Mouse (Mus musculus) heart, postnatal 10 days (tissue): Measurements from ENCODE around the gene Celf5. TPM values are rescaled to one million over a fixed set of nuclear protein-coding genes. Genes with fewer than 3 reads are reported as not detected.
A peak's percentile ranks its signal among the peaks of the same experiment; 100 is the strongest.

Source experiments
- DNase-seq, 2 experiments: peaks; one replicate each; pipeline ENCODE4 v3.0.0; 2021
- intact Hi-C: fragments of 180-260 bp; cut with DNase I; formaldehyde crosslinking; loops from one replicate; pipeline ENCODE4 v1.15.1; 2025
- total RNA-seq, 2 experiments: library from RNA; stranded (reverse); gene quantifications; 2 replicates each; pipeline ENCODE4 v1.2.3; 2021

Gene Celf5
- total RNA-seq, 2 experiments from 2014 or later = 0.32 to 0.48 TPM

DNA sequence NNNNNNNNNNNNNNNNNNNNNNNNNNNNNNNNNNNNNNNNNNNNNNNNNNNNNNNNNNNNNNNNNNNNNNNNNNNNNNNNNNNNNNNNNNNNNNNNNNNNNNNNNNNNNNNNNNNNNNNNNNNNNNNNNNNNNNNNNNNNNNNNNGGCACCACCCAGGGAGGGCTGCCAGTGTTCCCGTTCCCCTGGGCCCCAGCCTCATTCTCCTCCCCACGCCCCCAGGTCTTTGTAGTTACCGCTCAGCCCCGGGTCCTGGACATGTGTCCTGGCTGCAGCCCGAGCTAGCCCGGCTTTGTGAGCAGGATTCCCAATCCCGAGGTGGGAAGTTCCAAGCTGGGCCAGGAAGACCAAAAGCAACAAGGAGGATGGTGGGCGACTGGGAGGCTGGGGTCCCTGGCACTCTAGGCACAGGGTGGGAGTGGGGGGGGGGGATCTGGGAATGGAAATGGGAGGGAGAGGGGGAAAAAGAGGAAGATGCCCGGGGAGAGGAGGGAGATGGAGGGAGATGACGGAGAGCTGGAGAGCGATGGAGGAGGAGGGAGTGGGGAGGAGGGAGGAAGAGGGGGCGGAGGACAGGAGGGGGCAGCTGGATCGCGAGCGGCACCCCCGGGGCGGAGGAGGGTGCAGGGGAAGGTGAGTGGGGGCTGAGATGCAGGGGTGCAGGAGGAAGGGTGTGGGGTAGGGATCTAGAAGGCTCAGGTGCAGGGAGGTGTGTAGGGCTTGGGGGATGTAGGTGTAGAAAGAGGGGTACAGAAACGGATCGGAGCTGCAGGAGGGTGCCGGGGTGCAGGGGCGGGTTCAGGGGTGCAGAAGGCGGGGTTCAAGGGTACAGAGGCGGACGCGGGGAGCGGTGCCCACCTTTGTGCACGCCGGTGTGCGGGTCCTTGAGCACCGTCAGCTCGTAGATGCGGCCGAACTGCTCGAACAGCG, 640 bp downstream of the Celf5 start:
- no peak for DNase-seq

DNA sequence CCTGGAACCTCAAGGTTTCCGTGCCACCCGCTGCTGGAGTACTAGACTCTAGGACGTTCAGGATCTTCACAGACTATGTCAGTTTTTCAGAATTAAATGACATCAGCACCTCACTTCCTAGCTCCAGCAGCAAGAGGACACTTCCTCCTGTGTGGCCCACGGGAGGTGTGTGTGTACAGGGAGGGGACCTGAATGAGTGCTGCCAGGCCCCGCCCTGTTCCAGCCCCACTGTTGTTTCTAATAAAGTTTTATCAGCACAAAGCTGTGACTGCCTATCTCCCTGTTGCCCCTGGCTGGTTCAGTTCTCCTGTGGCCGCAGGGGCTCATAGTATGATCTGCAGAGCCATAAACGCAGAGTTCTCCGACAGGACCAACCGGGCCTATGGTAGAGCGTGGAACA, 8.0 kb downstream of the Celf5 start:
- no peak for DNase-seq
- intact Hi-C loops = no loop called here

More for the DNA sequence above, 640 bp downstream of the Celf5 start:
- intact Hi-C loops = no loop called here

DNA sequence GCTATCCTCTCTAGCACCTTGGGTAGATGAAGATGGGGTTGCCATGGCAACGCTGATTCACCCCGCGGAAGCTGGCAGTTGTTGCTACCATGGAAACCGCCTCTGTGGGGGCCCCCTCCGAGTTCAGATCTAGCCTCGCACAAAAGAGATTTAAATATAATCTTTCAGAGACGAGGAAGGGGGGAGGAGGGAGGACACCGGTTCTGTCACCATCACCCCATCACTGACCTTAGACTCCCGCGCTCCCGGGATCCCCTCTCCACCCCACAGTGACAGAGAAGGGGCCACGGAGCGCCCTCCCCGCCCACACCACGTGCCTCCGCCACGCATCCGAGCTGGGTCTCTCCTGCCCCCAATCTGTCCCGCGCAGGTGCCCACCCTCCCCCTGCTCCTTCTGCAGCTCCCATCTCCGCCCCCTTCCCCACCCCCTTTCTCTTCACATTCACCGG, 9.5 kb downstream of the Celf5 start:
- no peak for DNase-seq
- intact Hi-C loops = no loop called here

- DNase-seq = no peak
- intact Hi-C loops = no loop called here
Measured at GRCm38 (mm10) chr10:81472403-81473002, 10.0 kb downstream of the Celf5 start.

GRCm38 (mm10) chr10:81470454-81470853, 12.1 kb downstream of the Celf5 start:
- DNase-seq = no peak
- intact Hi-C loops = no loop called here

DNA sequence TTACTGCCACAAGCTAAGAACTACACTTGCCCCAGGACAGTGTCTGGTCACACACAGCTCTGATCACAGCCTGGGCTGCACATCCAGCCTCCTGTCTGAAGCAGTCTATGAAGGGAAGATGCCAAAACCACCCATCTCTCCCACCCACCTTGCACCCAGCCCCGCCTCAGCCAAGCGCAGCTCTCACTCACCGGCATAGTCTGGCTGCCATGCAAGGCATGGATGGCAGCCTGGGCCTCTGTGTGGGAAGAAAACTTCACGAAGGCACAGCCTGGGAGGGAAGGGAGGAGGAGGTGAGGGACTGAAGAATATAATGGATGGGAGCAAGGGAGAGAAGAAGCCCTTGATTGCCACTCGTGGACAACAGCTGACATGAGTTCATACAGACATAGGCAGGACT, 13.3 kb downstream of the Celf5 start:
- intact Hi-C loops = no loop called here
- DNase-seq = no peak

DNA sequence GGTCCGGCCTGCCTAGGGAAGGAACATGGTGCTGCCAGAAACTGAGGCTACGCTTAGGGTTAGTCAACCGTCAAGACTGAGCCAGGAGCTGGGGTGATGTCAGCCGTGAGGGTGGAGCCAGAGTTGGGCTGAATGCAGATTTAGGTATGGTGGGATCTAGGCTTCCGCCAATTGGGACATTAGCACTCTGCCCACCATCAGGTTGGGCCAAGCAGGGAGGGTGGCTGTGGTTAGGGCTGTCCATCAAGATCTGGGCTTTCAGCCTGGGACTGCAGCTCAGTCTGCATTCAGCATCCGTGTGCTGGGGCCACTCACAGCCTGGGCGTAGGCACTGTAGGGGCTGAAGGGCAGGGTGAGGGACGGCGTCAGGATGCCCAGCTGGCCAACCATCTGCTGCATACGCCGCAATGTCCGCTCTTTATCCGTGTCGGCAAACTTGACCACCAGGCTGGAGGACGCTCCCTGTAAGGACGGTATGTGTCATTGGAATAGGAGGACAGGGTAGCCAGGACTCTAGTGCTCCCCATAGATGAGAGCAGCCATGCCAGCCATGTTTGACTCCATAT, 14.8 kb downstream of the Celf5 start:
- DNase-seq = no peak
- intact Hi-C loops = no loop called here

GRCm38 (mm10) chr10:81466881-81467280, 15.6 kb downstream of the Celf5 start:
- intact Hi-C loops = no loop called here

DNA sequence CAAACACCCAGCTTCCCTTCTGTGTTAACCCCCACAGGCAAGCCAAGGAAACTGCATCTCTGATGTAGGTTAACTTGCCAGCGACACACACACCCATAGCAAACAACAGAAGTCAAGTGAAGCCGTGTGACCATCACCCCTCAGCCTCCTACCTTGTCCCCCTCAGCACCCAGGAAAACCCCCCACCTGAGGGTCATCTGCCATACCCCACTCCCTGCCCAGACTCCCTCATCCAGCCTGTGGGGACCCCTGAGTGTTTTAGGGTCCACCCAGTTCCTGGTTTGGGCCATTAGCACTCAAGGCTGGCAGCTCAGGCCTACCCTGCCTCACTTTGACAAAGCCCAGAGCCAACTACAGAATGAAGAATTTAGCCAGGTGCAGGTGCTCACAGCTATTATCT, 16.4 kb downstream of the Celf5 start:
- intact Hi-C loops = no loop called here
- DNase-seq = no peak

More at GRCm38 (mm10) chr10:81466881-81467280, 15.6 kb downstream of the Celf5 start:
- DNase-seq = no peak

DNA sequence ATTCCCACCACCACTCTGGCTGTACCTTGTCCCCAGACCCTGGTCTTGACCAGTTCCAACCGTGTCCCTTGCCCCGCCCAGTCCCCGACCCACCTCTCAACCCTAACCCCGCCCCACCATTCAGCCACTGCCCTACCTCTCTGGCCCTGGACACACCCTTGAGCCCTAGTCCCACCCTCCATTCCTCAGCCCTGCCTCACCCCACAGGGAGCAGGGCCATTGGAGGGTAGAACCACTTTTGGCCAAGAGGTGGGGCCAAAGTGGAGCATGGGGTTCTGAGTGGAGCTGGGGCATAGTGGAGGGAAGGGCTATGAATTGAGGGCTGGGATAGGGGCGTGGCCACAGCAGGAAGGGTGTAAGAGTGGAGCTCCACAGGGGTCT, 17.3 kb downstream of the Celf5 start:
- intact Hi-C loops = no loop called here
- DNase-seq = no peak

DNA sequence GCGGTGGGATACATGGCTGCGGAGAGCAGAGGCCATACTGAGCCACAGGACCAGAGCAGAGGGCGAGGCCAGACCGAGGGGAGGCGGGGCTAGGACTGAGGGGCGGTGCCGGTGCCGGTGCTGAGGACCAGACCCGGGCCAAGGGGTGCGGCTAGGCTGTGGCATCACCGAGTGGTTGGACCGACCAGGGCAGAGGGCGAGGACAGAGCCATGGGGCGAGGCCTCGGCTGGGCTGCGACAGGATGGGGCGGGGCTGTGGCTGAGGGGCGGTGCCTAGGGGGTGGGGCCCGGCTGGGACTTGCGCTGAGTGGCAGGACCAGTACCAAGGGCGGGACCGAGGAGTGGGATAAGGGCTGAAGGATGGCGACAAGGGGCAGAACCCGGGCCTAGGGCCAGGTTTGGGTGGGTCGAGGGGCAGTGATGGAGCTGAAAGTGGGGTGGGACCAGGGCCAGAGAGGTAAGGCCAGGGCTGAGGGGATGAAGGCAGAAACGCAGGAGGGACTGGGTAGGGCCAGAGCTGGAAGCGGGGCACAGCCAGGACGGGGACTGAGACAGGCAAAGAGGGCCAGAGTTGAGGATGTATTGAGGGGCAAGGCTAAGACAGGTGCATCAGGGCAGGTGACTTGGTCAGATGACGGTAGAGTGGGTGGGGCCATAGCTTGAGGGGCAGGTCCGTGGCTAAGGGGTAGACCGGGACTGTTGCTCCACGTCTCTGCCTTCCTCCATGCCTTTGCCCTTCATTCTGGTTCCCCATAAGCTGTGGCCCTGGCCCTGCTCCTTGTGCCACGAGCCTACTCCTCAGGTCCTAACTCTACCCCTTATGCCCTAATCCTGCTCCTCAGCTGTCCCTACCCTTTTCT, 17.9 kb downstream of the Celf5 start:
- intact Hi-C loops = no loop called here
- peak; percentile 25 to 47 for DNase-seq

GRCm38 (mm10) chr10:81463531-81463930, 19.0 kb downstream of the Celf5 start:
- intact Hi-C loops = no loop called here

GRCm38 (mm10) chr10:81462917-81463316, 19.6 kb downstream of the Celf5 start:
- intact Hi-C loops = no loop called here
- DNase-seq = no peak

More at GRCm38 (mm10) chr10:81463531-81463930, 19.0 kb downstream of the Celf5 start:
- DNase-seq = no peak

DNA sequence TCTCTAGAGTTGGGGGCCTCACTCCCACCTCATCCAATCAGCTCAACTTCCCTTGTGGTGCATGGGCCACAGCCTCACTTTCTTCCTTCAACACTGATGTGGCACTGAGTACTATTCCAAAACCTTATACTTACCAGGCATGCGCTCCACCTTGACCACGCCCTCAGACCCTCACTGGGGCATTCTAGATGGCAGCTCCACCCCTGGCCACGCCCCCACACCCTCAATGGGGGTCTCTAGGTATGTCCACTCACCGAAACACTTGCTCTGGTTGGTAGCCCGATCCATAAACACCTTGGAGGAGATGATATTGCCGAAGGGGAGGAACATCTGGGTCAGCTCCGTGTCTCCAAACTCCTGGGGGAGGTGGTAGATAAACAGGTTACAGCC, 20.1 kb downstream of the Celf5 start:
- DNase-seq = no peak
- intact Hi-C loops = no loop called here

DNA sequence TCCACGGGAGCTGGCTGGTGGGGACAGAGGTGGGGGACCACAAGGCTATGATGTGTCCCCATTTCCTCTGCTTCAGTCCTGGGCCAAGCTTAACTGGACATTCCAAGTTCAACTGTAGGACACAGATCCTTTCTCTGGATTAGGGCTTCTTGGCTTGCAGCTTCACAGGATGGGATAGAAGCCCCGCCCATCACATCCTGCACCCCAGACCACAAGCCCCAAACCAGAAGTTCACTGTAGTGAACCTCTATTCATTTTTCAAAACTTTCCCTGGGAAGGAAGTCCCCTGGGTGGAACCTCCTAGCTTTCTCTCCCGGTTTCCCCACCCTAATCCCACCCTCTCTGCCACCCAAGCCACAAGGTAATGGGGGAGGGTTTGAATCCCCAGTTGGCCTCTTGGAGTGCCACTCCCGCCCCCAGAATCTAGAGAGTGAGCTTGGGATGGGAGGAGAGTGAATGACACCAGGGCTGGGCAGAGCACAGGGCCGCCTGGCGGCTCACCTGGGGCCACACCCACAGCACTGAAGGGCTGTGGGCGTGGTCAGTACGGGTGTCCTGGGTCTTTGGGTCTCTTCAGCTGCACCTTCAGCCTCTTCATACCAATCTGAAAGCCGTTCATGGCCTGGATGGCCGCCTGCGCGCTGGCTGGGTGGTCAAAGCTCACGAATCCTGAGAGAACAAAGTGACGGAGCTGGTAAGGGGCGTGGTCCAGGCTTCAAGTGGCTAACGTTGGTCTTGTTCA, 20.7 kb downstream of the Celf5 start:
- intact Hi-C loops = no loop called here
- no peak for DNase-seq

DNA sequence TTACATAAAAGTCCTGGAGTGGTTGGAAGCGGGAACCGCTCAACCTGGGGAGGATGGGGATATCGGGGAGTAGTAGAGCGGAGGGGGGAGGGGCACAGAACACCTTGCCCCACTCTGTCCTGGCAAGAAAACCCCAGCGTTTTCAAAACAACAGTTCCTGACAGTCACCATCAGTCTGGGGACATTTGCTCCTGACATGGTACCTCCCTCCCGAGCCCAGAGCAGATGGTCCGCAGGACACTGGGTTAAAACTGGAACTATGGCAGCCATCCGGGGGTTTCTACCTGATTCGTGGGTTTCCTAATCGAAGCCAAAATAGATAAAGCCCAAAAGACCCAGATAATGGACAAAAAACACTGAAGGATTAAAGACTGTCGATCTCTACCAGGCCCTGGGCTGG, 21.6 kb downstream of the Celf5 start:
- DNase-seq = no peak
- intact Hi-C loops = no loop called here

DNA sequence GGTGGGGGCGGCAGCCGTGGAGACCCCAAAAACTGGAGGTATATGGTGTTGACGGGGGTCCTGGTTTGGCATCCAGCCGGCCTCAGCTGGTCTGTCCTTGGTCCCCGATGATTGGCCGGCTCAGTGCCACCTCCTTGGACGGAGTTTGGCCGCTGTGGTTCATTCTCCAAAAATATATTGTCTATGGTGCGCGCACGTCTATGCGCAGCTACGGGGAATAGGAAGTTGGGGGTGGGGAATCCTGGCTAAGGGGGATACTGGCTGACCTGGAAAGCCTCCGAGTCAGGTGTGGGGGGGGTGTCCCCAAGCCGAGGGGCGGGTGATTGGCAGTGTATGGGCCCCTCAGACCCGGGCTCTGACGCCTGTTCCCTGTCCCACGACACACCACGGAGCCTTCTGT, 22.0 kb downstream of the Celf5 start:
- no peak for DNase-seq
- intact Hi-C loops = no loop called here

DNA sequence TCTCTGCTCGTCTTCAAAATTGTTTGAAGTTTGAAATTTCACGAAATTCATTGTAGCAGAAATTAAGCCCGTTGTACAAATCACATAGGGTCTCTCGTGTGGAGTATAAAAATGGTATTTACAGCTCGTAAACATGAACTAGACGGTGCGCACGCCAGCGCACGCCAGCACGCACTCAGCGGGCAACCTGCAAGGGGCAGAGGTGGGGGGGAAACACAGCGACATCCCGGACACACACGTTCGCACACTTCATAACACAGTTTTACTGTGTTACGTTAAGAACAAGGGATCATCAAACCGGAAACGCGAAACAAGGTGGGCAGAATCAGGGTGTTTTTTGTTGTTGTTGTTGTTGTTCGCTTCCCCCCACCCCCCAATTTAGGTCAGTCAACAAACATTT, 23.1 kb downstream of the Celf5 start:
- no peak for DNase-seq
- intact Hi-C loops = no loop called here

DNA sequence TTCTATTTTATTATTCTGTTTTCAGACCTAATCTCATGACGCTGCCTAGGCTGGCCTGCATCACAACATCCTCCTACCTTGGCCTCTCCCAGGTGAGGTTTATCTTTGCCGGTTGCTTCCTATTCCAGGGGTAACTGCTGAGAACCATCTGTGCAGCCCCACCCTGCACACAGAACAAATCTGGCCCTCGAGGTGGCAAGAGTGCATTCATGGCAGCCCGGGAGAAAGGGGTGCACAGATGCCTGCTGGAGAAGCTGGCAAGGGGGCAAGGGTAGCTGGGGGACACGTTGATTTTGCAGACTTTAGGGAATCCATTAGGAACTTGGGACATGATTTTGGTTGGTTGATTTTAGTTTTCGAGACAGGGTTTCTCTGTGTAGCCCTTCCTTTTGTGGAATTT, 24.2 kb downstream of the Celf5 start:
- intact Hi-C loops = no loop called here
- DNase-seq = no peak

DNA sequence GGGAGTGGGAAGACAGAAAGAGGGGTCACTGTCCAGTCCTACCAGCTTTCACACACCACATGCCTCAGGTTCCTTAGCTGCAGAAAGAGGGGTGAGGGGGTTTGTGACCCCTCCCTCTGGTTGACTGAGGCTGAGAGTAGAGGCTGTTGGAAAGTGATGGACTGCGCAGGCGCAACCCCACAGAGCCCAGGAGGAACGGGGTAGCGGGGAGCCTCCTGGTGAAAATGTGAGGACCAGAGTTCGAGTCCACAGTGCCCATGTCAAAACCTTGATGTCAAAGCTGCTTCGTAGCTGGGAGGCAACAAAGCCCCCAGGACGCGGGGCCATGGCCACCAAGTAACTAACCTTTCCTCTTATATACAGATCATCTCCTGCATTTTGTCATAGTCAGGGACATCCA, 24.9 kb downstream of the Celf5 start:
- intact Hi-C loops = no loop called here
- no peak for DNase-seq
